Mouse (Mus musculus) liver, embryonic 14.5 days (tissue): ENCODE measurements around the gene Gm17581.

ENCODE experiments used
- CTCF ChIP-seq: IDR thresholded peaks from 2 replicates; pipeline ENCODE4 v1.5.1; 2016; ENCODE audit warnings: antibody characterized with exemption, low read depth, control low read depth
- EP300 ChIP-seq: IDR thresholded peaks from 2 replicates; pipeline ENCODE4 v1.6.1; 2016; ENCODE audit warnings: antibody characterized with exemption, low read depth

- no peak for TF ChIP-seq CTCF
- no peak for TF ChIP-seq EP300
Measured at GRCm38 (mm10) chr2:155751014-155751786, 15.5 kb upstream of the Gm17581 start, which contains the start of gene Procr.
